Mouse (Mus musculus) Muller cell, postnatal 12 days (primary cell): ENCODE measurements around the gene Slc7a10.
A peak's percentile ranks its signal among the peaks of the same experiment; 100 is the strongest.

Experiments
- DNase-seq: peaks from one replicate; pipeline ENCODE4 v3.0.0-alpha.2; 2015; ENCODE audit errors: inconsistent ontology term

Slc7a10 gene

DNA sequence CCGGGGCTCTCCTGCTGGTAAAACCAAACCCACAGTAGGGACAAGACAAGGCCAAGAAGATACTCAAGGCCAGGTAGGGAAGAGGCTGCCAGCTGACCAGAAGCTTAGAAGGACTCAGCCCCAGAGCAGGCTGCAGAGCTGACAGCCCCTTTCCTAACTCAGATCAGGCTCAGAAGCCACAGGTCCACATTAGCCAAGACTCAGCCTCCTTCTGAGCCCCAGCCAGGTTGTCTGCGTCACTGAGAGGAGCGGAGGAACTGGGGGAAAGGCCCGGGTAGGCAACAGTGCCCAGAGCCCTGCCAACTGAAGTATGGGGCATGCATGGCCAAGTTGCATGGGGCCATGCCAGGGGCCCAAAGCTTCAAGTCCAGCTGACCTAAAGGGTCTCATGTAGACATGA, 13.7 kb upstream of the Slc7a10 start:
- DNase-seq, result no peak

GRCm38 (mm10) chr7:35175533-35175932, 10.7 kb upstream of the Slc7a10 start:
- no peak for DNase-seq

DNA sequence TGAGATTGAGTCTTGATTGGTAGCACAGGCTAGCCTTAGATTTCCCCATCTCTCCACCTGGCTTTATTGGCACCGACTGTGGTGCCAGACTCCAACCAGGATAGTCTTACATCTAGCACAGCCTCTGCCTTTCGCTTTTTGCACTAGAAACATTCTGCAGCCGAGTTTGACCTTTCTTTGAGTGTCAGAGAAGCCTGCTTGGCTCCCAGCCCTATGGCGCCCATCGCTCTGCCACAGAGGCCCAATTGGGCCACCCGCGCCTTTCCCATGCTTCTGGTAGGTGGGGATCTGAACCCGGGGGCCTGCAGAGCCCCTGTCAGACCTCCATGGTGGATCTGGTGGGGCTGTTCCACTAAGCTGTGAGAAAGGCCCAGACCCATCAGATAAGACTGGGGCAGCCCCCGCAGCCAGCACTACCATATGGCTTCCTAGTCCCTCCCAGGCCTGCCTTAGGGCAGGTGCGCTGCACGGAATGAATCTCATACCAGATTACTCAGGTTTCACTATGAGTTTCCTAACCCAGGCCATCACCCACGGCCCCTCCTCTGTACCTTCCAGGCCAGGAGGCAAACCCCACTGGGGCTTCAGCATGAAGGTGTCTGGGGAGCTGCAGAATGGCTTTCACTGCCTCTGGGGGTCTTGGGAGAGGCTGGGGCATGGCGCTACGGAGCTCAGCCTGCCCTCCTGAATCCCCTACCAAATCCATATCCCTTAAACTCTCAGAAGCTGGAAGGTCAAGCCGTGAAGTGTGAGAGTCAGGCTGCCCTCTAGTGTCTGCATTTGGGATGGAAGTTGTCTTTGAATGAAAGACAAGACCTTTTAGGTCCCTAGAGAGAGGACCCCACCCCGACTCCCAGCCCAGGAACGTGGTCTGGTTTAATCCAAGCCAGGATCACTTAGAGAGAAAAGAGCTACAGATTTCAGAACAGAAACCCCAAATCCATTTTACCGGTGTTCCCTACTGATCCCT, 9.5 kb upstream of the Slc7a10 start:
- peak; percentile 19 for DNase-seq

- peak; percentile 37 for DNase-seq
These were observed 1.1 kb upstream of the Slc7a10 start for GRCm38 (mm10) chr7:35184833-35185724.

- DNase-seq, result no peak
These were observed 3.5 kb downstream of the Slc7a10 start for GRCm38 (mm10) chr7:35189699-35190098.

DNA sequence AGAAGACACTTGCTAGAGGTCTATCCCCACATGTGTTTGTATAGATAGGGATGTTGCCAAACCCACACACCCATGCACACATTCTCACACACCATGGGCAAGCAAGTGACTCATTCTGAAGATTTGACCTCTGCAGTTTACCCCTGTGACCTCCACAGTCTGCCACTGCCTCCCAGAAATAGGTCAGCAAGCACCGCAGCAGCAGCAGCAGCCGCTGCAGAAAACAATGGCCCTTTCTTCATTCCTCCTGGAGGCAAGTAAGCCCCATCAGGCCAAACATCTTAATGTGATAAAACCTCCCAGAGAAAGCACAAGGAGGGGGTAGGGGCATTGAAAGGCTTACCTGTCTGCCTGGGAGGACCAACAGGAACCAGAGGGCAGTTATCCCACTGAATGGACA, 5.1 kb downstream of the Slc7a10 start:
- DNase-seq, result peak; percentile 14

DNA sequence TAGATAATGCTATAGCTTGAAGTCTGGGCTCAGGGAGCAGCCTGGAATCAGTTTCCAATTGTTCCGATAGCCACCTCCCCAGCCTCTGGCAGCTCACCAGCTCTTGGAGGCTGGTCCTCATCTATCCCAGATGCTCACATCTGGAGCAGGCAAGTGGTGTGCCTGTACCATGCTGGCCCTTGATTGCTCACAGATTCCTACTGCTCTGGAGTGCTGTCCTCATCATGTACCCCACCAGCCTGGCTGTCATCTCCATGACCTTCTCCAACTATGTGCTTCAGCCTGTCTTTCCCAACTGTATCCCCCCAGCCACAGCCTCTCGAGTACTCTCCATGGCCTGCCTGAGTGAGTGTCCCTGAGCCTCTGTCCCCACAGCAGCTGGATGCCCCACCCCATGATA, 10.8 kb downstream of the Slc7a10 start:
- no peak for DNase-seq

DNA sequence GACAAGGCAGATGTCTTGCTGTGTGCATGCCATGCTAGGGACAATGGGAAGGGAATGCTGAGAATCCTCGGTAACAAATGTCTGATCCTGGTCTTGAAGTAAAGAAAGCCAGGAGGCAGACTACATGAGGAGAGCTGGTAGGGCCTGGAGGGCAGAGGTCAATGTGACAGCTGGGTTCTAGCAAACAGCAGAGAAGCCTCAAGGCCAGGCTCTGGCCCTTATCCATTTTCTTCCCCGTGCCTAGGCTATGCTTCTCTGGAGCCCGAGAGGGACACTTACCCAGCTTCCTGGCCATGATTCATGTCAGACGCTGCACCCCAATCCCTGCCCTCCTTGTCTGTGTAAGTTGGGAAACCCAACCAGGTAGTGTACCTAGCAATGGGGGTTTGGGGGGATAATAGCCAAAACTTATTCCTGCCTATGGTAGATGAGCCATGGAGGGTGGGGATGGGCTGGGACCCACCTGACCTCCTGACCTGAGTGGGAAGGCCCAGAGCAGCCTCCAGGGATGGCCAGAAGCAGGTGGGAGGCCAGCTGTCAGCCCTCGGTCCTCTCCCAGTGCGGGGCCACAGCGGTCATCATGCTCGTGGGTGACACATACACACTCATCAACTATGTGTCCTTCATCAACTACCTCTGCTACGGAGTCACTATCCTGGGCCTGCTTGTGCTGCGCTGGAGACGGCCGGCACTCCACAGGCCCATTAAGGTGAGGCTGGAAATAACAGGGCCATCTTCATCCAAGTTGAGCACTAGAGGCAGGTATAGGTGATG, 13.0 kb downstream of the Slc7a10 start:
- no peak for DNase-seq

- DNase-seq, result no peak
These were observed 13.6 kb downstream of the Slc7a10 start for GRCm38 (mm10) chr7:35199755-35200154.

GRCm38 (mm10) chr7:35211791-35212190, 25.6 kb downstream of the Slc7a10 start:
- DNase-seq, result no peak

GRCm38 (mm10) chr7:35214442-35215222, 28.4 kb downstream of the Slc7a10 start:
- peak; percentile 26 for DNase-seq

- DNase-seq, result peak; percentile 85
These were observed 29.0 kb downstream of the Slc7a10 start, which contains the start of gene Lrp3 for GRCm38 (mm10) chr7:35215225-35215624. TSS of gene Lrp3 (minus strand) at chr7:35215498.

DNA sequence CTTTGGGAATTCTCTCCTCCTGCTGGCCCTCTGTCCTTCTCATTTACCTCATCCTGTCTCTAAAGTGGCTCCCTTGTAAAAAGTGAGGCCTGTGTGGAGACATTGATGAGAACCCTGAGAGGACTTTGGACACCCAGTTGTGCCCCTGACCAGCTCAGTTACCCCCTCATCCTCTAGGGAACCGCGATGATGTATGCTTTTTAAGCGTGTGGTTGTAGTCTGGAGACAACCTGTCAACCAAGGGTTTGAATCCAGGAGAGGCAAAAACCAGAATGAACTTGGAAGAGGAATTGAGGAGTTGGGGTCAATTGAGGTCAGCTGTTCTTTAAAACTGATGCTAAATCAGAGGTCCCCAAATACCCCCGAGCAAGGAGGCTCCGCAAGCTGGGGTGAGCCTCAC, 29.5 kb downstream of the Slc7a10 start:
- no peak for DNase-seq

- peak; percentile 14 for DNase-seq
These were observed 34.6 kb downstream of the Slc7a10 start for GRCm38 (mm10) chr7:35220694-35221365.

- DNase-seq, result no peak
These were observed 44.1 kb downstream of the Slc7a10 start for GRCm38 (mm10) chr7:35230333-35230732.

GRCm38 (mm10) chr7:35232796-35233455, 46.7 kb downstream of the Slc7a10 start:
- no peak for DNase-seq

DNA sequence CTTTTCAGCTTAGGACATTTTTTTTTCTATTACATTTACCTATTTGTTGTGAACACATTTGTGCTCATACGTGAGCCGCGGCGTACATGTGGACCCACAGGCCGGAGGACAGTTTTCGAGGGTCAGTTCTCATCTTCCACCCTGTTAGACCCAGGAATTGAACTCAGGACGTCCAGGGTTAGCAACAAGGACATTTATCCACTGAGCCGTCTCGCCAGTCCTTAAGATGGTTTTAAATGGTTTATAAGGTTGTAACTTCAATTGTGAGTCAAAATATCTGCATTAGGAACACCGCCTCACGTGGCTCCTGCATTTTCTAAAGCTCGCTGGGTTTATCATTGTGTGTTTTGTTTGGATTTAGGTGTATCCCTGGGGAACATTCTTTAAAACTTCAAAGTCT, 47.7 kb downstream of the Slc7a10 start:
- no peak for DNase-seq

DNA sequence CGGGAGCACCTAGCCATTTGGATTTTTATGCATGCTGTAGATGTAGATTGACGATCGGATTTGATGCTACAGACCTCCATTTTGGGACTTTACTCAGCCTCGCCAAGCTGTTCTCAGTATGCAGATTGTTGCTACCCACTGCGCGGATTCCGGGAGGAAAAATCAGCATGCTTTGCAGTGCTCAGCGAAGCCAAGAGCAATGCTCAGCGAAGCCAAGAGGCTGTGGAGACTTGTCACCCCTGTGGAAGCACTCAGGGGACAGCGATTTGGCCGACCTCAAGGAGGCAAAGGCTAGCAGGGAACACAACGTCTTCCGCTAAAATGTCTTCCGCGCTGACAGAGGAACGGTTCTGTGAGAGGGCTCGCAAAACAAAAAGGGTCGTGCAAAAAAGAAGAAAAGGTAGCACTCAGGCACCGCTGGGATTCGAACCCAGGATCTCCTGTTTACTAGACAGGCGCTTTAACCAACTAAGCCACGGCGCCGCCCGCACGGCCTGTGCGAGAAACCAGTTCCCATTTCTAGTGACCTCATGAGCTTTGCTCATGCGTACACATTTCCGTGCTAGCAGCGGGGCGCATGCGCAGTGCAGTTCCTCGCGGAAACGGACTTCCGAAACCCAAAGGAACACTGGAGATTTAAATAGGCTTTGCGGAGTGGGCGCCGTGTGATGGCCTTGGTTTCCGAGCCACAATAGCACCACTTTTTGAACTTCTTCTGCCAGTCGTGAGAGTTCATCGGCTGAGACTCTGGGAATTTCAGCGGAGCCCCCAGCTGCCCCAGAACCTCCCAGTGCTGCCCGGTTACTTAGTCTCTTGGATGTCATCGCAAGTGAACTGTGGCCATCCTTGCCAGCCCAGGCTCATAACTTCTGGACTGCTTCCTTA, 48.4 kb downstream of the Slc7a10 start:
- DNase-seq, result peak; percentile 98

DNA sequence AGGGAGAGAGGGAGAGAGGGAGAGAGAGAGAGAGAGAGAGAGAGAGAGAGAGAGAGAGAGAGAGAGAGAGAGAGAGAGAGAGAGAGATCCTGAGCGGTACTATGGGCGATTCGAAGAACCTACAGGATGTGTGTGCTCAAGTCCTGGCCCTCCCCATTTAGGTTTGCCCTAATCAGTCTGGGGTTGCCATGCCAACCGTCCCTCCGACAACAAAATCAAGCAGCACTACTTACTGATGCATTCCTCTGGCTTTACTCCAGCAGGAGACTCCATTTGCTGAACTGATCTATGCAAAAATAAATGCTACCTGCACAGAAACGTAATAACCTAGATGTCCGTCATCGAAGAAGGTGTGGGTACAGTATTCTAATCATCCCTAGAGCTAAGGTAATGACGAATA, 49.1 kb downstream of the Slc7a10 start:
- peak; percentile 77 for DNase-seq
